Mouse (Mus musculus) A20 (cell line): ENCODE measurements around the gene Acvr1.

Experiments
- DNase-seq: peaks from one replicate; pipeline ENCODE4 v3.0.0-alpha.2; 2011; ENCODE audit warnings: low read depth, low spot score

The Acvr1 gene

DNA sequence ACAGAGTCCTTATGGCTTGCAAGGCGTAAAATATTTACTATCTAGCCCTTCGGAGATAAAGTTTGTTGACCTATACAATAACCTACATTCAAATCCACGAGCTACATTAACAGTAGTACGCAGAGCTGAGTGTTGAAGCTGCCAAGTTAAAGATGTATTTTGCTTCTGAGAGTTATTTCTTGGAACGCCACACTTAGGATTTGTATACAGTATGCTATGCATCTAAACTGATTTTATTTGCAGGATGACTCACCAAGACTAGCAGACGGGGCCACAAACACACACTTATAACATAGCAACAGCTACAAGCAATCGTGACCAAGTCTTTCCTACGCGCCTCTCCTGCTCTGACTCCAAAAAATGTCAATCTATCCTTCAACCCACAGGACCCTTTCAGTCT, 46.2 kb downstream of the Acvr1 start:
- no peak for DNase-seq

DNA sequence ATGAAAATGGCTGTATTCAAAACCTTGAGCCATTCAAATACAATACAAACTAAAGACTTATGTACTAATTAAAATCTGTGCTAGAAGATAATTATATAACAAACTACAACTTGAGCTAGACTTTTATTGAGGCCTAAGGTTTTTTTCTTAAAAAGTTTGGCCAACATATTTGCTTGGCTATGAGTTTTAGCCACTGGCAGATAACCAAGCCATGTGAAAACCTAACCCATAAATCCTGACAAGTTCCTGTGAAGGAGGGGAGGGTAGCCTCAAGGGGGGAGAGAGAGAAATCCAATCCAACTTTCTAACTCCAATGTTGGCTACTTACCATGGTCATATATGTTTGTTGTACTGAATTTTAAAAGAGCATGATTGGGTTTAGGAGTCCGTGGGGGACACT, 48.4 kb downstream of the Acvr1 start:
- DNase-seq: no peak

DNA sequence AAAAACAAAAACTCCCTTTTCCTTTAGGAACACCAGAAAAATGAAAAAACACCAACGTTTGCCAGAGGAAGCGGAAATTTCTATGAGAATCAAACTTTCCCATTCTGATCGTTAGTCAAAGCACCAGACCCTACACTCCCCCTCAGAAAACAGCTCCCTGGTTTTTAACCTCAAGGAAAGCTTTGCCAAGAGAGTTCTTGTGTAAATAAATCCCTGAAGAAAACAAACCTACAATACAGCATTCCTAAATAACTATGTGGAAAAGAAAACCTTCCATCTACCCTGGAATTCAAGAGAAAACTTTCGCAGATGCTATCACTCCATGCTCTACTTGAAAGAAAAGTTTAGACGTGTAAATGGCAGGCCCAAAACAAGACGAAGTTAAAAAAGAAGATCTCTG, 50.0 kb downstream of the Acvr1 start:
- DNase-seq: no peak

DNA sequence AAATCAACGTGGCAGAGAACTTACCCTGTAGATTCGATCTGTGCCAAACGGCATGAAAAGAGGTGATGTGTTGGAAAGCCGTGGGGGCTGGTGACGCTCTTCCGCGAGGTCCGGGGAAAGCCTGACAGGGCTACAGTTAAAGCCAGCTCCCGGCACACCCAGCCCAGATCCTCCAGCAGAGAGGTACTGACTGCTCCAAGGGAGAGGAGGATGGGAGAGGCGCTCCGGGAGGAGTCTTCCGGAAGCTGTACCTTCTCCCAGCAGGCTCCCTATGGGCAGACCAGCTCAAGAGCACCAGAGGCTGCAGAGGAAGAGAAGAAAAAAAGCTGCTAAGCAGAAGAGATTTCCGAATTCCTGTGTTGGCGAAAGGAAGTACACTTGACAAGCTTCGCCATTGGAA, 51.0 kb downstream of the Acvr1 start:
- no peak for DNase-seq

DNA sequence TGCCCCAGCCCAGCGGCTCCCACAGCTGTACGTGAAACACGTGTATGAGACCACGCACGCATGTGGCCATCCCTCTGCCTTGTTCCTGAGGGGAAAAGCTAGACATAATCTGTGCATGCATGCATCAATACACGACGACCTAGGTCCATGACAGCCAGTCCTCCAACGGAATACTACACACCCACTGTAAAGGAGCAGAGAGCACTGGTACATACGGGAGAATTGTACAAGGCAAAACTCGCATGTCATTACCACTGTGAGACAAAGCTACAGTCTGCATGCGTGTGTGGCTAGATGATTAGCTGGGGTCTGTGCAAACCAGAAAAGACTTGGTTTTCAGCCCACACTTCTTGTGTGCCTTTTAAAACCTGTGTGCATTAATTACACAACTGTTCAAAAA, 52.5 kb downstream of the Acvr1 start:
- DNase-seq: no peak

DNA sequence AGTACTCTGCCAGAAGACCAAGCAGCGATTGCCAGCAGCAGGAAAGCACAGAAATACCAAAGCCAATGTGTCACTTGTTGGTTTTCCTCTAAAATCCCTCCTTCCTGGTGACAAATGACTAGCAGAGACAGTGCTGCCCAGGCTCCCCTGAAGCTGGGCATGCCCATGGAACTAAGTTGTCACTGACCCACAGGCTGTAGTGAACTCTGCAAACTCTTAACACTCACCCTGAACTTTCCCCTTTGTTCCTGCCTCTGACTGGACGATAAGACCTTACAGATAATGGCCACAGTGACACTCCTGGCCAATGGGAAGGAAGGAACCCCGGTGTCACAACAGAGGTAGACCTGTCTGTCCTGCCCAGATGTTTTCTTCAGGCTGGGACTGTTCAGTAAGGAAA, 53.7 kb downstream of the Acvr1 start:
- no peak for DNase-seq

DNA sequence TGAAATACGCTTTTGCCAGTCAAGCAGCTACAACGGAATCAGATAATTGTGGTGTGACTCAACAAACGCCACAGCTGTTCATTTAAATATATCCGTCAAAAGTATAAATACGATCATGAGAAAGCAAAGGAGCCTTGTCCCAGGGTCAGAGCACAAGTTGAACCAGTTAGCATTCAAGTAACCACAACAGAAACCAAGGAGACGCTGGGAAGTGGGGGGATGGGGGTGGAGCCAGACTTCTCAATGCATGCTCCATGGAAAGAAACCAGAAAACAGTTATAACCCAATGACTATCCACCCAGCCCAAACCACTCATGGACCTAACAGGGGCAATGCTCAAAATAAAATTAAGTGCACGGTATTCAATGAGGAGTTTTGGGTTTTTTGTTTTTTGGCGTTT, 56.8 kb downstream of the Acvr1 start:
- no peak for DNase-seq

DNA sequence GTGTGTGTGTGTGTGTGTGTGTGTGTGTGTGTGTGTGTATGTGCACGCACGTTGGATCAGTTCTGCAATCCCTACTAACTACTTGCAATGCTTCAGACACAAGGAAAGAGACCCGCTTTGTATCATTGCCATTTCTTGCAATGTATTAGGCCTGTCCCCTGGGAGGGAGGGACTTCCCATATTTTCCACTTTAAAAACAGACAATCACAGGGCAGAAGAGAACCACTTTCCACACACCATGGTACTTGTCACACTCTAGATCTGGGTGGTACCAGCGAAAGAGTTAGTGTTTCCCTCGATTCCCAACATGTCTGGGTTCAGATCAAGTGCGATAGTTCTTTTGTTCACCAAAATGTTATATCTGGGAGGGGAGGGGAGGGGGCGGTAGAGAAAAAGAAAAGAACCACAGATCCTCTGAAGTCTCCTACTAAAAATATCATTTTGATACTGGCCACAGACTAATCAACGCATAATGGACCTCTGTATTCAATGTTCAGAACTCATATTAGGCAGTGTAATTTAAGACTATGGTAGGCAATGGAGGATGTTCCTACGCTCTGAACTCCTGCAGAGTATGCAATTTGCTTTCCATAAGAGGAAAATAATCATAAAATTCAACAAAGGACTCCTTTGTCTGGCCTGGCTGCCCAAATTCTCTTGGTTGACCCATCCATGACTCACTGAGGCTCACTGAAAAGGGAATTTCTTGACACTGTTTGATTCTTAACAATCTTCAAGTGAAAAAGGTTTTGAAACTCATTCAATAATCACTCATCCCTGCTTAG, 61.5 kb downstream of the Acvr1 start:
- DNase-seq: no peak

DNA sequence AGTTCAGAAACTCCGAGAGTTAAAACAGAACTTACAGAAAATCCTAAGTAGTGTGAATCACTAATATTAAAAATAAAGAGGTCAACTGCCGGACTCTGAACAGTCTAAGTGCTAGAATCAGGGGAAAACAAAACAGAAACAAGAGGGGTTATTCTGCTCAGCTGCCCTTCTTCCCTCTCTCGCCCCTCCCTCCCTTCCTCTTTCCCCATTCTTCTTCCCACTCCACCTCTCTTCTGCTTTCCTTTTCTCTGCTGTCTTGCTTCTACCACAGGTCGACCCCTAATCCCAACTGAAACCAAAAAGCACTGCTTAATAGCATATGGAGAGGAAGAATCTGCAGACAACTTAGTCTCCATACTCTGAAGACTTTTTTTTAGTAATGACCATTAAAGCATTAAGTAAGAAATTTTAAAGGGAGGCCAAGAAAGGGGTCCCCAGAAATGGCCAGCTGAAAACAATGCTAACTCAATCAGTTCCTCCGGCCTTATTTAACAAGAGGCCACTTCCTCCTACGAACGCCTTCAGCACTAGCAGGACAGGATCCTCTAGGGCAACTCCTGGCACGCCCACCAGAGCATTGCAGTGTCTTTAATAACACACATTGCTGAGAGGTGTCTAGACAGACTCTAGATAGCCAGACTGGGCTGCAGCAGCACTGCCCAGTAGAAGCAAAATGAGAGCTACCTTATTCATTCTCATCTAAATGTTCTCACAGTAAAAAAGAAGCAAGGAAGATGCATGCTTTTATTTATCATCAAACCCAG, 70.1 kb downstream of the Acvr1 start:
- no peak for DNase-seq

DNA sequence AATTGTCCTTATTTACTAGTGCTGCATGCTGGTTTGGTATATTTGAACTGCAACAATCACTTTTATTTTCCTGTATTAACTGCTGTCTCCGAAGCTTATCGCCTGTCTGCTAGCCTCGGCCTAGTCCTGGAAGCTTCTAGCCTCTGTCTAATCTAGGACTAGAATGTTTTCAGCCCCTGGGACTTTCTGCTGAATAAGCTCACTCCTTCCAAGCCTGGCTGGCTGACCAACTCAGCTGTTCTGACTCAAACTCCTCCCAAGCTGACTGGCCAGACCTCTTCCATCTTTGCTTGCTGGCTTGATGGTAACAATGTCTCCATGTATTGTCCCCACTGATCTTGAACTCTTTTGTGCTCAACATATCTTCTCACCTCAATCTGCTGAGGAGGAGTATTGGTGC, 71.7 kb downstream of the Acvr1 start:
- DNase-seq: no peak

DNA sequence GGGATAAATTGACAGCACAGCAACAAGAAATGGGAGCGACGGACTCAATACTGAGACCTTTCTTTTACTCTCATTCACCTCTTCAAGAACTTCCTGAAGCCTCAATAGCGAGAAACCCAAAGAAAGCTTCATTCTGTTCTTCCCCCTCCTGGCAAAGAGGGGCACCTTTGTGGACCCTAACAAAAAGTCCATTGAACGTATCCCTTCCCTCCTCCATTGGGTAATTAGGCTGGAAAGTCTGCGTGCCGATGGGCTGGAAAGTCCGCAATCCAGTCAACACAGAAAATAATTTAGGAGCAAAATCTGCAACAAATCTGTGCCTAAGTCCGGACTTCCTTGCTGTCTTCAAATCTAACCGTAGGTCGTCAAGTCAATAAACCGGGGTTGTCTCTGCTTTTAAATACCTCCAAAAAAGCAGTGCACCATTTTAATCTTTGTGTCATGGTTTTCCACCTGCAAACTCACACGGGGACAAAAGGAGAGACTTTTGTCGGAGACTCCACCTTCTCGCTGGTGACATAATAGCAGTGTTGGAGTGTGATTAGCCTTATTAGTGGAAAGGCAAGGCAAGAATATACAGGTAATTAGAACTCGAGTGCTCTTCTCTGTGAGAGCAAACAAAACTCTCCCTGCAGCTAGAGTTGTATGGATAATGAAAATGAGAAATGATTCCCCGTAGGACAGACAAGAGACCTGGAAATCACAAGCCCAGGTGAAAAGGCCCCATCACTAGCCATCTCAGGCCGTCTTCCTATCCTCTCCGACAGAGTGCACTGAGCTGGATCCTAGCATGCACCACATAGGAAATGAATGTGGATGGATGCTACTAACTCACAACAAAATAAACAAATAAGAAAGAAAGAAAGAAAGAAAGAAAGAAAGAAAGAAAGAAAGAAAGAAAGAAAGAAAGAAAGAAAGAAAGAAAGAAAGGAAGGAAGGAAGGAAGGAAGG, 73.0 kb downstream of the Acvr1 start:
- DNase-seq: no peak

DNA sequence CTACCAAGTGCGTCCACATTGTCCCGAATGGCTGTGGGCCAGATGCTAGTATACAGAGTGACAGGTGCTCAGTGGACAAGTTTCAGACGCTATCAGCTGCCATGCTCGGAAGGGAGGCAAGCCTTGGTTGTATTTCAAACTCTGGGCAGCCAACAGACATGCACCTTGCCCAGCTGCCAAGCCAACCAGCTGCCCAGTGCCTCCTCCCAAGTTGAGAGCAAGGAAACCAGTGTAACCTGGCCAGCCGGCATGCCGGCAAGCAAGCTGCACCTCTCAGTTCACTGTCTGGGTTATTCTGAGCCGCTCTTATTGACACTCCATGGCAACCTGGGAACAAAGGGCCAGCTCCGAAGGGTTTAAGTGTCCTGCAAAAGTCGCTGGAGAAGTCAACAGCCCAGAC, 77.7 kb downstream of the Acvr1 start:
- no peak for DNase-seq

DNA sequence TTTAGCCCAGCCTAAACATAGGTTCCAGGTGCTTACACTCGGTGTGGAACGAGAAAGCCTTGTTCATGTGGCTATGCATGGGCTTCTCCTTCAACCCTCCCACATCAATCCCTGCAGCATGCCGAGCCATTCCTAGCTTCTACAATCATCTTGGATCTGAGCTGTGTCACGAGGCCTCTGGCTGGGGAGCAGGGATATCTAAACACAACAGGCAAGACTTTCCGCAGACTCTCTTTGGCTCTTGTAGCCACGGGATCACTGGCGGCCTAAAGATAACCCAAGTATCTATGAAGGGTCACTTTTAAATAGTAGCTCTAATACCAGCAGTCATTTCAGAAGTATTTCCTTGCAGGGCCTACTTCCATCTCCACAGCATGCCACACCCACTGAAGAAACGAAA, 78.6 kb downstream of the Acvr1 start:
- DNase-seq: no peak

DNA sequence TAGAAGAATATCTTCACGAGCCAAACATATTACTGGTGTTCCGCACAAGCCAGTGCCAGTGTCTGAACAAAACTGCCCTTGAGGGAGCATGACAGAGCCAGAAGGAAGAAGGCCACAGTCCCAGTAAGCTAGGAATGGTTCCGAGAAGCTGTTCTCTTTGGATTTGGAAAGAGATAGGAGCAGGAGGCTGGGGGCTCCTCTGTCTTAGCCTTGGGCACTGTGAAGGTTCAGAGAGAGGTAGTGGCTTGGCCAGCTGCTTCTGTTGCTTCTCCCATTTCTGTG, 79.7 kb downstream of the Acvr1 start:
- no peak for DNase-seq

DNA sequence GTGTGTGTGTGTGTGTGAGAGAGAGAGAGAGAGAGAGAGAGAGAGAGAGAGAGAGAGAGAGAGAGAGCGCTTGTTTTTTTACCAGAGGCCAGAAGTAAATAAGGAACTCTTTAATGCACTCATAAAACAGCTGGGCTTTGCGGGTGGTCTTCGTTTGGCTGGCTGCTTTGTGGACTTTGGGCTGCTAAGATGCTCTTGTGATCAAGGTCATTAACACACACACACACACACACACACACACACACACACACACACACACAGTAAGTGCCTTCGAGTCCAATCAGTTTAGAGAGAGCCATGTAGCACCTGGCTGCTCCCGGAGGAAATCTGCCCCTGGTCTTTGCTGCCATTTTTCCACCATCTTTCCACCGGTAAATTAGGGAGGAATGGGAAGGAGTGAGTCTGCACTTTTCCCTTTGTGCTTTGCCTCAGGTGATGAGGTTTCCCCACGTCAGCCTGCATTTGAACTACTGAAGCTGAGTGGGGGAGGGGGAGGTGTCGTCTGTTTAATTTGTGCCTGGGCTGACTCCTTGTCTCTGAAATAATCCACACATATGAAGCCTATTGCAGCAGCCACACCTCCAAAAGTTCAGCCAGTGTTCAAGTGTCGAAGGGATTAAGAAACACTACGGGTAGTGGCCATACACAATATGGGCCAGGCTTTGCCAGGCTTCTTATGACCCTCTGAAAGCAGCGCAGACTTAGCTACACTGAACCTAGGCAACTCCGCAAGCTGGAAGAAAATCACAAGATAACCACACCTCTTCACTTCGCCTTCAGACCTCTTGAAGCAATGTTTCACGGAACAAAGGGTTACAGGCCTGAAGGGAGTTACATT, 80.3 kb downstream of the Acvr1 start:
- DNase-seq: no peak

DNA sequence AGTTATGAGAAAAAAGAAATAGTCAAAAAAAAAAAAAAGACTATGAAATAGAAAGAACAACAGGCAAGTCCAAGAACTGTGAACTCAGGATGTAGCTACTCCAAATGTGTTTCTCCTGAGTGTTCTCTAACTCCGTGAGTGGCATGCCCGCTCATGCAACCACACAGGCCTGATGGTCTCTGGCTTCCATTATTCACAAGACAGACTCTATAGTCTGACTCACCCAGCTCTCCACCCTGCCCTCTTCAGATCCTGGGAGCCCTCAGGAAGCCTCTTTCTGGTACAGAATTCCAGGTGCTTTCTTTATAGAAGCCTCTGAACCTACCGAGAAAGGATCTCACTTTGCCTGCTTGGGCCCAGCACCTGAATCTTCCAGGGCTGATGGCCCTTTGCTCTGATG, 81.3 kb downstream of the Acvr1 start:
- DNase-seq: no peak

DNA sequence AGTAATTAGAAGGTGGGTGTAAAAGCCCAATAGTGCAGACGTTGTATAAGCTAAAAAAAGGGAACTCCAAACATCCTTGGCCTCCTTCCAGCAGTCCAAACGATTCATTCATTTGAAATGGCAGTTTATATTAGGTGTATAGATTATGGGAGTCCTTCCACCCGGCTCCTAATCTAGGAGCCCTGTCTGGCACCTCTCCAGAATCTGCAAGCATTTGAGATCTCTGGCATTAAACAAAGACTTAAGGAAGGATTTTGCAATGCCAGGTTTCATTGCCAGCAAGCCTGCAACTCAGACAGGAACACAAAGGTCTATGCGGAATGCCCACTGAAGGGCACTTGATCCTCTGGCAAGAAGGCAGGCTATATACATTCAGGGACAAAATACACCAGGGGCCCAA, 81.8 kb downstream of the Acvr1 start:
- no peak for DNase-seq

DNA sequence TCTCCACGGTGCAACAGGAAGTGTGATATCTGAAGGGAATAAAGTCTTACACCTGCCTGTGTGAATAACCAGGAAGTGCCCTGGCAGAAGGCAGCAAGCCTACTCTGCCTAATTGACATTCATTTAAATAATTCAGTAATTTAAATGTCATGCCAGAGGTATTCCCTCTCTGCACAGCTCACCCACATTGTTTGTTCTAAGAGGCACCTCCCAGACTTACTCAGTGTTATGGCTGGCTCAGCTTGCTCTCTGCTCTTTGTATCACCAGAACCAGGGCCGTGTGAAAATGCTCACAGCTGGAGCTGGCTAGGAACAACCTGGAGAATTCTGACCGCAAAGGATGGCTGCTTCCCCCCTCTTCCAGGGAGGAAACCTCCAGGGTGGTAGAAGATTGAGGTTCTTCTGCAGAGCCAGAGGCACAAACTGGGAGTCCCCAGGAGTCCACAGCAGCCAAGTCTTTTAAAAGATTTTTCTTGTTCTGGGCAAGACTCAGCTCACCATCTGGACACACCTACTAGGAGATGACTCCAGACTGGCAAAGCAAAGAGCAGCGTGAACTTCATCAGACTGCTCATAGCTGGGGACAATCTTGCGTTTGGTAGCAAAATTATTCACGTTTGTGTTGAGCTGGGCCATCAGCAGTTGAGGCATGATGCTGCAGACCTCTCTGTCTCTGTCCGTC, 82.5 kb downstream of the Acvr1 start:
- DNase-seq: no peak

DNA sequence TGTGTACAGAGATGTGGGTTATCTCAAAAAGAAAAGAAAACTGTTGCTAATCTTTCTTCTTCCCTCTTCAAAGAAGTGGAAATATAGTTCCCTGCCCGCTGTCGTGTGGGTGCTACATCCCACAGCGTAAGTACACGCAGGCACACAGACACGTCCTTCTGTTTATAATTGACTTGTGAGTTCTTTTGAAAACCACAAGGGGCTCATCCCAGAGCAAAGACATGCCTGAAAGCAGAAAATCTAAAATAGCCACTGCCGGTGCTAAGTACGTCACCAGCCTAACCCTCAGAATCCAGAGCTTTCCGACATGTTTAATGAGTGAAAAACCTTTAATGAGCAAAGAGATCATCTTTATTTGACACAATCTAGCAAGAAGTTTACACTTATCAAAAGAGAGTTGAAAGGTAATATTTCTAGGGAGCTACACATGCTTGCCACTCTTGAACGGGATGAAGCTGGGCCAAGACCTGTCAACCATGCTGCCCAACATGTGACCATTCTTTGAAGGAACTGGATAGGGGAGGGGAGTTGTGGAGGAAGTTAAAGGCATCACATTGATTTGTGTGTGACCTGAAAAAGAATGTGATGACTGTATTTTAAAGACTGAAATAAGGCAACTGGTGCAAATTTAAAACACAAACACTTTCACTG, 85.4 kb downstream of the Acvr1 start:
- DNase-seq: no peak

DNA sequence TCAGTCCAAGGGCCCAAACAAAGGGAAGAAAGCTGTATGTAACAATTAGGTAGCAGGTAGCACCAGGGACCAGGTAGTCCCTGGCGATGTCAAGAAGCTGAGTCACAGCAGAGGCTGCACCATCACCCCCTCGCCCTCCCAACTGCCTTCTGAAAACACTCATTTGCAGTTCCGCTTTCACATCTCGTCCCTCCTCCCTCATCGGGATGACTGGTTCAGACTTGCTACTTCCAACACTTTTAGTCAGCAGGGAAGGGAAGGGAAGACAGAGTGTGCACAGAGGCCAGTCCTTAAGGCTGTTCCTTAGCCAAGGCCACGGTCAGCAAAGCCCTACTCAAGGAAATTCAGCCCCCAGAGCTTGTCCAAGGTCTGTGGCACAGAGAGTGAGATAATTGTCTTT, 86.2 kb downstream of the Acvr1 start:
- no peak for DNase-seq
